Mouse (Mus musculus): ENCODE measurements around the gene Sox30.
"Not testable (repeated sequence)": the region's sequence is repeated elsewhere in the genome, so short reads cannot be mapped to it uniquely, and the experiment has no call there.

Sox30 gene

DNA sequence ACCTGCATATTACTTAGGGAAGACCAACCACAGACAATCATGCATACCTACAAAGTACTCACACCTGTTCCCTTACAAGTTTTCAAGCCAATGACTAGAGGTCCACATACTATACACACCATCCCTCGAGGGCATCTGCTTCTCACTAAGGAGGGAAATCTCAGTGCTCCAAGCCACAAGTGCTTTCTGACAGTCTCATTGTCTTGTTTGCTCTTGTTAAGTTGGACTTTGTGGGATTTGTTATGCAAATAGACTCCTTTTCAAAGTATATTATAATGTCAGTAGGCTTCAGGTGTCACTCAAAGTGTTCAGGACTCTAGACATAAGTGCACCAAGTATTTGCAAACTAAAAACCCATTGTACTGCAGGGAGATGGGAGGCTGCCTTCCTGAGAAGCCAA is 40.1 kb downstream of the Sox30 start:
- DNase-seq (ENCODE audit: extremely low spot score): no peak

- DNase-seq (ENCODE audit: extremely low spot score): no peak
These were observed 41.7 kb downstream of the Sox30 start for GRCm38 (mm10) chr11:46021850-46022249.

DNA sequence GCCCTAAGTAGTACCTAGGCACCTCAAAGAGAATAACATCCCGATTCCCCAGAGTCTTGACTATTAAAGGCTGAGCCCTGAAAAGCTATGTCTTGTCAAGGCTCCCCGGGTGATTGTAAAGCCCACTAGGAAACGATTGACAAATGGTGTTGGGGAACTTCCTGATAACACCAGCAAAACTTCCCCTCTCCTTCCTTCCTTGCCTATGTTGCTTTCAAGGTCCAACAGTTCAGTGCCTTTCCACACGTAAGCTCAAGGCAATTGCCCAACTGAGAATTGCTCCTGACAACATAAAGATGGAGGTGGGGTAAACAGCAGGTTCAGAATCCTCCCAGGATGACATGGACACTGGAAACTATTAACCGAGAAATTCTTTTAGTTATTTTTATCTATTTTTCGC is 42.9 kb downstream of the Sox30 start:
- no peak for DNase-seq (ENCODE audit: extremely low spot score)

DNA sequence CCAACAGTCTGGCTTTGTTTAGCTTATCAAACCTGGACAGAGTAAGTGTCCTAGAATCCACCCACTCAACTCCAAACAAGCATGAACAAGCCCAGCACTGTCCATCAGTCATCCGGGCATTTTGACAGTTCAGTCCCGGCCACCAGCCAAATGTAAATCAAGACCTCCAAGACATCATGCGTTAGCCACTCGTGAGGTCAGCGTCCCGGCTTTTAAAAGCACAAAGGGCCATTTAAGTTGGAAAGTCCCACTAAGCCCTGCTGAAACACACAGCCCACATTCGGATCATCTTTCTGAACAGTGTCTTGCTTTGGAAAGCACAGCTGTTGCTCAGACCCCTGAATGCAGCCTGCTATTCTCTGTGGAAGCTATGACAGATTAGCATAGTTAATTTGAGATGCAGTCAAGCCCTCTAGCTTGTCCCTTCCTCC is 45.9 kb downstream of the Sox30 start:
- no peak for DNase-seq (ENCODE audit: extremely low spot score)

DNA sequence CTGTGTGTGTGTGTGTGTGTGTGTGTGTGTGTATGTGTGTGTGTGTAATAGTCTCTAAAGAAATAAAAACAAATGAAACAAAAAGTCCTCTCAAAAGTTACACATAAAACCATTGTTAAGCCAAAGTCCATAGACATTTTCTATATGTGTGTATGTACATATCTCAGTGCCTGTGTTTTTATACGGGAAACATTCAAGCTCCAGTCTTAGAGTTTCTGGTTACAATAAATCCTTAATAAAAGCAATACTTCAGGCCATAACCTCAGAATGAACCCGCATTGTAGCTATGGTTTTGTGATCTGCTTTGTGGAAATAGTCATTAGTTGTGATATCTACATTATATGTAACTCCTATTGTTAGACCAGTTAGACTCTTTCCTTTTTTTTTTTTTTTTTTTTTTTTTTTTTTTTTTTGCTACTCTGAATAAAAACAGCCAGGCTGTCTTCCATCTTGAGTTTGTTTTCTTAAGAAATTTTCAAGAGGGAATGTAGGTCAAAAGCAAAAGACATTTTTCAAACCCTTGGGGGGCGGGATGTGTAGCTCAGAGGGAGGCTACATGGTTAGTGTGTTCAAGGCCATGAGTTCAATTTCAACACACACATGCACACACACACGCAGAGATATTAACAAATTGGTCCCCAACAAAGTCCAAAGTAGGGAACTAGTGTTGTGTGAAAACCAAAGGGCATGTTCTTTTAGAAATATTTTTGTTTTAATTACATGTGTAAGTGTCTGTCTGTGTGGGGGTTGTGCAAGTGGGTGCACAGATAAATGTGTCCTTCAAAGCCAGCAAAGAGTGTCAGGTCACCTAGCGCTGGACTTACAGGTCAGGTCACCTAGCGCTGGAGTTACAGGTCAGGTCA is 48.1 kb downstream of the Sox30 start:
- no peak for DNase-seq (ENCODE audit: extremely low spot score)

DNA sequence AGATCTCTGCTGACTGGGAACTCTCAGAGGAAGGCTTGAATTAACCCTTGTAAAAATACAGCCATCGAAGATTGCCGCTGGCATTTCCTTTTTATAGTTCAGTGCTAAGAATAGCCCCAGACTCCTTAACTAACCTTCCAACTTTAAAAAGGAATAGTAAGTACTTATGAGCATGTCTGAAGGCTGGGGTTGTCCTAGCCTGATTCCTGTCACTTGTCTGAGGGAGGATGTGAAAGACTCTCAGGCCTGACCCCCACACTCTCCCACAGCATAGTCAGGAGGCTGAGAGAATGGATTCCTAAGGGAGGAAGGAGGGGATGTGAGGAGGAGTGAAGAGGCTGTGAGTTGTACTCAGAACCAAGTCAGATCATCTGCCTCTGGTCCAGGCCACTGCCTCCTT is 49.4 kb downstream of the Sox30 start:
- DNase-seq (ENCODE audit: extremely low spot score): no peak

GRCm38 (mm10) chr11:46030026-46030425 is 49.9 kb downstream of the Sox30 start:
- no peak for DNase-seq (ENCODE audit: extremely low spot score)

DNA sequence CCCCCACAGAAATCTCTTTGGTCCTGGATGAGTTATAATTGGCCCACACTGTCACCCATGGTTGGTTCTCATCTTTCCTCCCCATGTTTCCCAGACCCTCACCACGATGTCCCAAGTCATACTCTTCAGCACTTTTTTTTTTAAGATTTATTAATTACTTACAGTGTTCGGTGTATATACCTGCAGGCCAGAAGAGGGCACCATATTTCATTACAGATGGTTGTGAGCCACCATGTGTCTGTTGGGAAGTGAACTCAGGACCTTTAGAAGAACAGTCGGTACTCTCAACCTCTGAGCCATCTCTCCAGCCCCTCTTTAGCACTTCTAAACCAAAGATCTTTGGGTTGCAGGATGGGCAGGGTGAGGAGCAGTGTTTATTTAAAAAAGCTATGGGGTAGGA is 51.4 kb downstream of the Sox30 start:
- no peak for DNase-seq (ENCODE audit: extremely low spot score)

- DNase-seq (ENCODE audit: extremely low spot score): no peak
These were observed 52.8 kb downstream of the Sox30 start for GRCm38 (mm10) chr11:46032956-46033355.

DNA sequence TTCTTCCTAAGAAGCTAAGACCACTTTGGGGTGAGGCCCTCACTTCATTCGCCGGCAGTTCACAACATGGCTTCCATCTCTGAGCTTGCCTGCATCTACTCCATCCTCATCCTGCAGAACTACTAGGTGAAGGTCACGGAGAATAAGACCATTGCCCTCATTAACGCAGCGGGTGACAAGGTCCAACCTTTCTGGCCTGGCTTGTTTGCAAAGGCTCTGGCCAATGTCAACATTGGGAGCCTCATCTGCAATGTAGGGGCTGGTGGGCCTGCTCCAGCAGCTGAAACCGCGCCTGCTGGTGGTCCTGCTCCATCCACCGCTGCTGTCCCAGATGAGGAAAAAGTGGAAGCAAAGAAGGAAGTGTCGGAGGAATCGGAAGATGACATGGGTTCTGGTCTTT is 56.3 kb downstream of the Sox30 start:
- no peak for DNase-seq (ENCODE audit: extremely low spot score)

GRCm38 (mm10) chr11:46038901-46039300 is 58.8 kb downstream of the Sox30 start:
- no peak for DNase-seq (ENCODE audit: extremely low spot score)

GRCm38 (mm10) chr11:46039335-46039734 is 59.2 kb downstream of the Sox30 start:
- no peak for DNase-seq (ENCODE audit: extremely low spot score)

- no peak for DNase-seq (ENCODE audit: extremely low spot score)
These were observed 60.9 kb downstream of the Sox30 start for GRCm38 (mm10) chr11:46040841-46041556.

- no peak for DNase-seq (ENCODE audit: extremely low spot score)
These were observed 61.6 kb downstream of the Sox30 start for GRCm38 (mm10) chr11:46041607-46042267.

GRCm38 (mm10) chr11:46044781-46045180 is 64.7 kb downstream of the Sox30 start:
- no peak for DNase-seq (ENCODE audit: extremely low spot score)

DNA sequence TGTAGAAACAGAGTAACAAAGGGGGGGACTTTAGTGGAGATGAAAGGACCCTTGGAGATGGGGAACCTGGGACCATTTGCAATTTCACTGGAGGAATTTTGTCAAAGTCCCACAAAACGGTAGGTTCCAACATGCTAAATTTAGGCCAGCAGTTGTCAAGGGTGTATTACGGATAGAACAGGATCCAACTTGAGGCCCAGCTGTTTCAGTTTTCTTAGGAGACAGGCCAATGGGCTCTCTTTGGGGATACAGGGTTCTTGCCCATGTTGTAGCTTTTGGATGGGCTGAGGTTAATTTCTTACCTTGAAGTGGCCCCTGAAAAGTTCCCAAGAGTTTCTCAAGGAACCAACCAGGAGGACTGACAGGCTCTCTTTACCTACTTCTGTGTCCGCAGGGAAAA is 67.2 kb downstream of the Sox30 start:
- DNase-seq (ENCODE audit: extremely low spot score): no peak

DNA sequence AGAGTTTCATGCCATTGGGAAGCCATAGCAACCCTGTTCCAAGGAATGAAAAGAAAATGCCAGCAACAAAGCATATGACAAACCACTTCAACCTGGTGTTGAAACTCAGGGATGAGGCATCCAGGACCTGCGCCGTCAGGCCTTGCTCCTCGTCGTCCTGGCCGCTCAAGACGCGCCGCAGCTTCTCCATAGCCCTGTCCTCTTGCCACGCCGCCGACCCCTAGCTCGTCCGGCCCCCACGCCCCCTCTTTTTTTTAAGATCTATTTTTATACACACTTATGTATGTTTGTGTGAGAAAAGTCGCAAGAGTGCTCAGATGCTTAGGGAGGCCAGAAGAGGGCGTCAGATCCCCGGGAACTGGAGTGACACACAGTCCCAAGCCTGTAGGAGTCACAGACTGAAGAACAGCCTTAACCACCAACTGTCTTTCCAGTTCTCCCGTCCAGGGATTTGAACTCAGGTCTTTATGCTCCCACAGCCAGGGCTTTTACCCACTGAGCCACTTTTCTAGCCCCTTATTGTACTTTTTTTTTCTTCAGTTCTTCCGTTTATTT is 72.1 kb downstream of the Sox30 start, which contains the start of gene Gm12166:
Gene Gm12166 (minus strand): TSS at position 217 of the 555 bp plus-strand sequence.
- peak; percentile 50 for DNase-seq (ENCODE audit: extremely low spot score)

- not testable (repeated sequence) for DNase-seq (ENCODE audit: extremely low spot score)
These were observed 73.3 kb downstream of the Sox30 start for GRCm38 (mm10) chr11:46053457-46053856.

GRCm38 (mm10) chr11:46054311-46054710 is 74.2 kb downstream of the Sox30 start:
- no peak for DNase-seq (ENCODE audit: extremely low spot score)

- peak; percentile 32 for DNase-seq (ENCODE audit: extremely low spot score)
These were observed 75.1 kb downstream of the Sox30 start for GRCm38 (mm10) chr11:46054911-46055895.

All from embryo, embryonic 9.5 days (tissue).